Mouse (Mus musculus) adrenal gland (tissue): ENCODE measurements around the gene Tcf25.

Experiments used
- intact Hi-C: fragments of 180-260 bp; cut with DNase I; formaldehyde crosslinking; loops from one replicate; pipeline ENCODE4 v1.15.1; 2025

Tcf25 gene

GRCm38 (mm10) chr8:123348237-123348843 is 25.2 kb upstream of the Tcf25 start:
- intact Hi-C loops = no loop called here

- intact Hi-C loops = no loop called here
These were observed 24.5 kb upstream of the Tcf25 start for GRCm38 (mm10) chr8:123349073-123349472.

GRCm38 (mm10) chr8:123352118-123352517 is 21.4 kb upstream of the Tcf25 start:
- intact Hi-C loops = no loop called here

- intact Hi-C loops = no loop called here
These were observed 20.8 kb upstream of the Tcf25 start for GRCm38 (mm10) chr8:123352786-123353185.

GRCm38 (mm10) chr8:123353216-123353615 is 20.3 kb upstream of the Tcf25 start:
- intact Hi-C loops = no loop called here

GRCm38 (mm10) chr8:123361082-123361739 is 12.3 kb upstream of the Tcf25 start:
- intact Hi-C loops = loop anchor here (5.0 kb wide), 1 partner anchor 39 kb away; no protein-coding TSS in a partner anchor

- intact Hi-C loops = no loop called here
These were observed 656 bp downstream of the Tcf25 start for GRCm38 (mm10) chr8:123374239-123374578.

- intact Hi-C loops = no loop called here
These were observed 2.1 kb downstream of the Tcf25 start for GRCm38 (mm10) chr8:123375701-123376100.

- intact Hi-C loops = no loop called here
These were observed 2.6 kb downstream of the Tcf25 start for GRCm38 (mm10) chr8:123376106-123376505.

- intact Hi-C loops = loop anchor here (5.0 kb wide), 1 partner anchor 41 kb away; the partner anchor contains the start of gene Def8
These were observed 8.2 kb downstream of the Tcf25 start for GRCm38 (mm10) chr8:123381711-123382110.

- intact Hi-C loops = loop anchor here (5.0 kb wide), 1 partner anchor 40 kb away; the partner anchor contains the start of gene Def8
These were observed 9.0 kb downstream of the Tcf25 start for GRCm38 (mm10) chr8:123382516-123382915.

GRCm38 (mm10) chr8:123384883-123385540 is 11.5 kb downstream of the Tcf25 start:
- intact Hi-C loops = loop anchor here (5.0 kb wide), 1 partner anchor 37 kb away; the partner anchor contains the start of gene Def8

GRCm38 (mm10) chr8:123387041-123387440 is 13.5 kb downstream of the Tcf25 start:
- intact Hi-C loops = no loop called here

GRCm38 (mm10) chr8:123387801-123388200 is 14.2 kb downstream of the Tcf25 start:
- intact Hi-C loops = no loop called here

GRCm38 (mm10) chr8:123389026-123389425 is 15.5 kb downstream of the Tcf25 start:
- intact Hi-C loops = no loop called here

- intact Hi-C loops = no loop called here
These were observed 24.8 kb downstream of the Tcf25 start for GRCm38 (mm10) chr8:123398308-123398707.

- intact Hi-C loops = no loop called here
These were observed 28.4 kb downstream of the Tcf25 start for GRCm38 (mm10) chr8:123401936-123402335.

- intact Hi-C loops = no loop called here
These were observed 29.3 kb downstream of the Tcf25 start for GRCm38 (mm10) chr8:123402730-123403326.

- intact Hi-C loops = no loop called here
These were observed 31.0 kb downstream of the Tcf25 start for GRCm38 (mm10) chr8:123404521-123404920.

- intact Hi-C loops = no loop called here
These were observed 33.2 kb downstream of the Tcf25 start, which contains the start of gene Mc1r for GRCm38 (mm10) chr8:123406786-123407185. Gene Mc1r, plus strand, starts transcription at chr8:123407107.

GRCm38 (mm10) chr8:123407612-123408011 is 34.1 kb downstream of the Tcf25 start:
- intact Hi-C loops = no loop called here
